Mouse (Mus musculus) kidney, adult 18-20 months (tissue): Measurements from ENCODE around the gene Arhgef9.
A peak's percentile ranks its signal among the peaks of the same experiment; 100 is the strongest.

ENCODE experiments used
- DNase-seq: peaks from one replicate; pipeline ENCODE4 v3.0.0; 2021

Gene Arhgef9

GRCm38 (mm10) chrX:95196104-95196919 lies at the start of gene Arhgef9:
TSS of gene Arhgef9 (minus strand) at chrX:95196856.
- DNase-seq: no peak

DNA sequence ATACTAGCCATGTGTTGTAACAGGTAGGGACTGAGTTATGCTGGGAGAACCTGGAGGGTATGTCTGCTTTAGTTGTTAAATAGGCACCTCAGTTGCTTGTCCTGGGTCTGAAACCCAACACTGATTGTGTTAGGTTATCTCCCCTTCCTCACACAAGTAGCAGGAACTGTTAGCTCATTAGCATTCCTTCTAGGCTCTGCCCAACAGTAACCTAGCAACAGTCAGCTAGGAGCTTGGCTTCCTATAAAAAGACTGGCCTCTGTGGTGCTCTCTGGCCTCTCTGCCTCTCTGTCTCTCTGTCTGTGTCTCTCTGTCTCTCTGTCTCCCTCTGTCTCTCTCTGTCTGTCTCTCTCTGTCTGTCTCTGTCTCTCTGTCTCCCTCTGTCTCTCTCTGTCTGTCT lies 42.2 kb upstream of the Arhgef9 start:
- no peak for DNase-seq

GRCm38 (mm10) chrX:95195363-95196103 lies 1.1 kb downstream of the Arhgef9 start:
- DNase-seq: no peak

DNA sequence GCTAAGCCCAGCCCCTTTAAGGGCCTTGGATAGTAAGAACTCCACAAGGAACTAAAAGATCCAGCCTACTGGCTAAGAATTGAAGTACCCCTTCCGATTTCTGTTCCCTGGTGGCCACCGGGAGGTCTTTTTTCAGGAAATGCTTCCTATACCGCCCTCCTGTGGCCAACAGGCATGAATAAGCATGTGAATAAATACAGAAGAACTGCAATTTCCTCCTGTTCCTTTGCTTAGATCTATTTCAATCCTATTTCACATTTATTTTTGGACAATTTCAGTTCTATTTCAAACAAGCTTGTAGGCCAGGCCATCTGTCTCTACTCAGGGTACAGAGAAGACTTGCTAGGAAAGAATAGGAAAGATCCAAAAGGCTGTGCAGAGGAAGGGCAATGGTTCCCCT lies 20.7 kb downstream of the Arhgef9 start:
- DNase-seq: peak; percentile 26

- DNase-seq: peak; percentile 75
Measured at GRCm38 (mm10) chrX:95166317-95166716, 30.3 kb downstream of the Arhgef9 start.

GRCm38 (mm10) chrX:95165671-95166127 lies 31.0 kb downstream of the Arhgef9 start:
- peak; percentile 21 for DNase-seq

DNA sequence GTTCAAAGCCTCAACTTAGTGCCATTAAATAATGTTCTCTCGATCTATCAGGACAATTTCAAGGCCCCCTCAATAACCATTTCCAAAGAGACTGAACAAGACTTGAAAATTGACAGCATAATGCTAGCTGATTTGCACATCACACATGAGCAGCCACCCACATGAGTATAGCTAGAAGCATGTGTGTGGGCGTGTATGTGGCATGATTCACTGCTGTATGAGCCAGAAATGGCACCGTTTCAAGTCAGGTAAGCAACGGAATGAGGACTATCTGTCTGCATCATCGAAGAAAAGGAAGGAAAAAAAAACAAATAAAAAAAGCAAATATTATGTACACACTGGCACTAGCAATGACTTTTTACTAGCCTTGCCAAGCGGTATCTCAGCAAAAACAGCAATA lies 32.5 kb downstream of the Arhgef9 start:
- no peak for DNase-seq

DNA sequence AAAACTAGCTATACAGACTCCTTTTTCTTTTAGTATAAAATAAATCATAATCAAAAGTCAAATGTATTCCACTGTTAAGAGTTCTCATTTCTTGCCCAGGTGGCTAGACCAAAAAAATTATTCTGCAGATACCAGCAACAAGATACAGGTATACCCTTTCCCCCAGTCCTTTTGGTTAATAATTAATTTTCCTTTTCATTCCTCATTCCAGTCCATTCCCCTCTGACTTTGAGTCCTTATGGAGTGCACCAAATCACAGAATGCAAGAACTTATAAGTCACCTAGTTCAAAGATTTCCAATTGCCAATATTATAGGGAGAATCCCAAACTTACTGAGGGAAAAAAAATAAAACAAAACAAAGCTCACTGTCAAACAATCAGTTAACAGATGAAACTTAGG lies 33.2 kb downstream of the Arhgef9 start:
- no peak for DNase-seq

GRCm38 (mm10) chrX:95156833-95157386 lies 39.7 kb downstream of the Arhgef9 start:
- no peak for DNase-seq

DNA sequence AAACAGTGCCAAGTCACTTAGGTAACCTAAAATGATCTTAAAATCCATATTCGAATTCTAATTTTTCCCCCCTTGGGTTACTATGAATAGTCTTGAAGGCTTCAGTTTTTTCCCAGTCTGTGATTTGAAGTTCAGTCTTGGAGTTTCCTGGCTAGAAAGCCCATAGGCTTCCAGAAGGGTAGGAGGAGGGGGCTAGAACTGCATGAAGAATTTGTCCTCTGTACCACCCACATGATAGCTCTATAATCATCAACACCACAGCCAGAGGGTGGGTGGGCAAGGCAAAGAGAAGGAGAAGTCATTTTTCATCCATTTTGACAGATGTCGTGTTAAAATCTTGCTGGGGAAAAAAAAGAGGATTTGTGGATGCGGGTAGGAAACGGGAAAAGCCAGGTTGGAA lies 58.0 kb downstream of the Arhgef9 start:
- DNase-seq: no peak

- no peak for DNase-seq
Measured at GRCm38 (mm10) chrX:95133502-95133901, 63.2 kb downstream of the Arhgef9 start.

- no peak for DNase-seq
Measured at GRCm38 (mm10) chrX:95132996-95133395, 63.7 kb downstream of the Arhgef9 start.

DNA sequence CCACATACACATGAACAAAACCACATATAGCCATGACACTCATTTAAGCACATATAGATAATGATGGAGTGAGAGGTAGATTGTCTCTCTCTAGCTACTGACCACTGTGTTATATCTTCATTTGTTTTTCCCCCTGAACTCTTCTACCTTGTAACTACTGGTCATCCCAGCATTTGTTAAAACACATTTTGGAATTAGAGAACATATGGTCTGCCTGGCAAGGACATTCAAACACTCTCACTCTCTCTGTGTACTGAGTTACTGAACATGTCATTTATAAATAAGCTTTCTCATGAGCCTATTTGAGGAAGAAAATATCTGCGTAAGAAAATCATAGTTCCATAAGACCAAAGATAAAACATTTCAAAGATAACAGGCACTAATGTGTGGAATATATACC lies 64.9 kb downstream of the Arhgef9 start:
- DNase-seq: no peak

- DNase-seq: no peak
Measured at GRCm38 (mm10) chrX:95123462-95123861, 73.2 kb downstream of the Arhgef9 start.

- no peak for DNase-seq
Measured at GRCm38 (mm10) chrX:95104361-95104760, 92.3 kb downstream of the Arhgef9 start.

GRCm38 (mm10) chrX:95087674-95088073 lies 109.0 kb downstream of the Arhgef9 start:
- DNase-seq: no peak

DNA sequence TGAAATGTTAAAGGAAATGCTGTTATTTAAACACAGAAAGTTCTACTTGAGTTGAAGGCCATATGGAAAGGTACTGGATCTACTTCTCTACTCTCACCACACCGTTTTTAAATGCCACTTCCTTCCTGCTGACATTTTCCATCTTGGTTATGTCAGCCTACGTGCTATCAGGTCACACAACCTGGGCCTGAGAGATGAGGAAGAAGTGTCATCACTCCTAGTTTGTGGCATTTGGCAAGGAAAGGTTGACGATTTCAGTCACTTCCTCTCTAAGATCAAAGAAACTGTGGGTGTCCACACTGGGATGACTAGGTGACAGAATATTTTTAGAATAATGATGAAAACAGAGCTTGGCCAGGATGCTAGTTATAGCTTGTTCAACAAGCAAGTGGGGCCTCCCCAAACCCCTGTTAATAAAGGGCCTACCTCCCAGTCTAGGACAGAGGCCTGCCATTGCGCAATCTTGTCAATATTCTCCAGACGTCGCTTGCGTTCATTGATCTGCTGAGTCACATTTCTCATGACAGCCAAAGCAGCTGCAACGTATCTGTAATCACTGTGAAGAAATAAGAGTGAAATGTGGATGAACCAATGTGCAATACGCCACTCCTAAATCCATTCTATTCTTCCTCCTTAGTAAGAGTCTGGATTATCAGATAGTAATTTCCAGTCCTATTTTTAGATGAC lies 119.5 kb downstream of the Arhgef9 start:
- no peak for DNase-seq

DNA sequence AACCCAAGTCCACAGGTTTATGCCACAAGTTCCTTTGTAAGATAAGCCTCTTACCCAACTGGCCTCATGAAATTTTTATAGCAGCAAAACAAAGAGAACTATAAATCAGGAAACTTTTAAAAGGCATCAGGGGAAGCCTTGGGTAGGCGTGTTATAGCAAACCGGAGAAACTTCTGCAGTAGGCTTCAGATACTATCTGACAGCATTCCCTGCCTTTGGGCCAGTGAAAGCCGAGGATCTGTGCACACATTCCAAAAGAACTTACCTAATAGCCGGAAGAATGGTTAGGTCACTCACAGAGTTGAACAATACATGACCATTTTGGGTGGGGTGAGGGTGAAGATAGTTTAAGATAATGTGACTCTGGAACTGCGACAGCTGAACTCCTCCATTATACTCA lies 168.7 kb downstream of the Arhgef9 start:
- no peak for DNase-seq

GRCm38 (mm10) chrX:95026361-95026892 lies 170.2 kb downstream of the Arhgef9 start, which contains the start of gene Spin4:
TSS of gene Spin4 (minus strand) at chrX:95026682.
- peak; percentile 70 for DNase-seq

- DNase-seq: peak; percentile 7
Measured at GRCm38 (mm10) chrX:95025779-95026360, 170.8 kb downstream of the Arhgef9 start.

- no peak for DNase-seq
Measured at GRCm38 (mm10) chrX:95012033-95012432, 184.6 kb downstream of the Arhgef9 start.
